Mouse (Mus musculus) limb, embryonic 14.5 days (tissue): Measurements from ENCODE around the gene Ifi211. TPM values are rescaled to one million over a fixed set of nuclear protein-coding genes. Genes with fewer than 3 reads are reported as not detected.
"Not testable (repeated sequence)": the region's sequence is repeated elsewhere in the genome, so short reads cannot be mapped to it uniquely, and the experiment has no call there.

Experiments used
- ATAC-seq: fragments of 200-750 bp; cut with Nextera tagmentation; 2 replicates; pipeline ENCODE4 v1.8.0; 2017; ENCODE audit warnings: low read depth, moderate number of reproducible peaks, moderate TSS enrichment; ENCODE audit not compliant: low FRiP score
- DNase-seq: peaks from one replicate; pipeline ENCODE4 v3.0.0-alpha.2; 2015; ENCODE audit warnings: low spot score
- H3K27ac ChIP-seq: fragments of 300-500 bp; sonication (generic); replicated peaks from 2 replicates; pipeline ENCODE4 v1.5.1; 2014; ENCODE audit warnings: low read depth, mild to moderate bottlenecking, low read length, moderate library complexity, mixed read lengths
- H3K27me3 ChIP-seq: fragments of 300-500 bp; sonication (generic); 2 replicates; pipeline ENCODE4 v1.6.1; 2014; ENCODE audit warnings: low read length, mixed read lengths; ENCODE audit not compliant: control insufficient read depth, insufficient read depth
- H3K36me3 ChIP-seq: fragments of 300-500 bp; sonication (generic); 2 replicates; pipeline ENCODE4 v1.6.1; 2014; ENCODE audit warnings: mild to moderate bottlenecking, low read length, moderate library complexity, mixed read lengths; ENCODE audit not compliant: control insufficient read depth, insufficient read depth
- H3K4me1 ChIP-seq: fragments of 300-500 bp; sonication (generic); 2 replicates; pipeline ENCODE4 v1.6.1; 2014; ENCODE audit warnings: antibody characterized with exemption, low read length, mixed read lengths; ENCODE audit not compliant: control insufficient read depth, insufficient read depth
- H3K4me2 ChIP-seq: fragments of 300-500 bp; sonication (generic); replicated peaks from 2 replicates; pipeline ENCODE4 v1.6.1; 2014; ENCODE audit warnings: low read depth, mild to moderate bottlenecking, low read length, moderate library complexity; ENCODE audit not compliant: severe bottlenecking
- H3K4me3 ChIP-seq: fragments of 300-500 bp; sonication (generic); replicated peaks from 2 replicates; pipeline ENCODE4 v1.5.1; 2014; ENCODE audit warnings: low read length
- H3K9ac ChIP-seq: fragments of 300-500 bp; sonication (generic); 2 replicates; pipeline ENCODE4 v1.6.1; 2014; ENCODE audit warnings: mild to moderate bottlenecking, low read depth, low read length, moderate library complexity; ENCODE audit not compliant: severe bottlenecking
- H3K9me3 ChIP-seq: fragments of 300-500 bp; sonication (generic); 2 replicates; pipeline ENCODE4 v1.6.1; 2016; ENCODE audit warnings: low read length; ENCODE audit not compliant: control insufficient read depth
- POLR2A ChIP-seq: fragments of 200-500 bp; IDR thresholded peaks from 2 replicates; pipeline ENCODE4 v1.8.0; 2012; ENCODE audit warnings: inconsistent platforms, mild to moderate bottlenecking, moderate library complexity, borderline replicate concordance; ENCODE audit not compliant: insufficient read depth, insufficient read length; ENCODE audit errors: extremely low read depth
- WGBS: fragments of 180-500 bp; shearing (Covaris S2); extraction: QIAGEN DNeasy Blood & Tissue Kit; methylation state at CpG from one replicate; pipeline ENCODE4 v1.1.7; 2014; 5-methylcytosine and 5-hydroxymethylcytosine counted together
- polyA plus RNA-seq, 2 experiments: library from polyadenylated mRNA; depleted of rRNA in 1 of 2; stranded (reverse) in 1 of 2; unstranded in 1 of 2; fragments of >200 nt; fragmentation: Nextera tagmentation in 1 of 2; extraction: Ambion mirVana in 1 of 2; gene quantifications; 2 replicates each; pipeline versions ENCODE4 v1.2.1 to v1.2.3; 2012 to 2014

Gene Ifi211
- polyA plus RNA-seq (2012; rRNA removed) = 0.38 and 0.41 TPM in 2 replicates
- polyA plus RNA-seq (2014; fragmentation: Nextera tagmentation; extraction: Ambion mirVana) = 0.77 and 1.1 TPM in 2 replicates

GRCm38 (mm10) chr1:173912548-173913255 lies at the start of gene Ifi211:
Ifi211 (minus strand) TSS chr1:173913046.
- H3K9me3 ChIP-seq, H3K27me3 ChIP-seq, H3K4me3 ChIP-seq, H3K4me2 ChIP-seq, ATAC-seq, DNase-seq, H3K9ac ChIP-seq, H3K36me3 ChIP-seq, H3K4me1 ChIP-seq, H3K27ac ChIP-seq: not testable (repeated sequence)
- WGBS = 79% methylated on average over 6 of the region's 6 CpGs

- H3K36me3 ChIP-seq, ATAC-seq: not testable (repeated sequence)
- WGBS = 56% methylated on average over 1 of the region's 1 CpGs
Observed at GRCm38 (mm10) chr1:173961491-173961890, 48.6 kb upstream of the Ifi211 start.

GRCm38 (mm10) chr1:173959998-173960397 lies 47.2 kb upstream of the Ifi211 start:
- H3K4me3 ChIP-seq, H3K9me3 ChIP-seq, ATAC-seq, H3K4me2 ChIP-seq, H3K27me3 ChIP-seq, DNase-seq, H3K4me1 ChIP-seq, H3K9ac ChIP-seq, H3K27ac ChIP-seq, H3K36me3 ChIP-seq: not testable (repeated sequence)
- 14% methylated on average over 3 of the region's 3 CpGs for WGBS

More at GRCm38 (mm10) chr1:173961491-173961890, 48.6 kb upstream of the Ifi211 start:
- not testable (repeated sequence) for H3K9ac ChIP-seq, H3K4me1 ChIP-seq, H3K27ac ChIP-seq, H3K4me3 ChIP-seq, DNase-seq, H3K9me3 ChIP-seq, H3K27me3 ChIP-seq, H3K4me2 ChIP-seq

GRCm38 (mm10) chr1:173955839-173956527 lies 43.1 kb upstream of the Ifi211 start:
- WGBS = 22% methylated on average over 3 of the region's 3 CpGs
- not testable (repeated sequence) for H3K4me1 ChIP-seq, DNase-seq, H3K9ac ChIP-seq, H3K4me3 ChIP-seq, H3K36me3 ChIP-seq, ATAC-seq, H3K9me3 ChIP-seq, H3K27me3 ChIP-seq, H3K4me2 ChIP-seq, H3K27ac ChIP-seq

GRCm38 (mm10) chr1:173955071-173955796 lies 42.4 kb upstream of the Ifi211 start:
- no peak overlapping the region for H3K4me2 ChIP-seq
- H3K36me3 ChIP-seq = no peaks in the 10 kb centered on the region
- no peak overlapping the region for H3K4me3 ChIP-seq
- 70% methylated on average over 2 of the region's 2 CpGs for WGBS
- H3K9me3 ChIP-seq = no peaks in the 10 kb centered on the region
- no peaks in the 10 kb centered on the region for H3K27me3 ChIP-seq
- no peaks in the 10 kb centered on the region for H3K4me1 ChIP-seq
- no peak for TF ChIP-seq POLR2A
- DNase-seq = no peak
- no peak overlapping the region for H3K27ac ChIP-seq
- H3K9ac ChIP-seq = no peak overlapping the region
- ATAC-seq = no peak
